Mouse (Mus musculus): ENCODE data around the gene Trp53rka. TPM values are rescaled to one million over a fixed set of nuclear protein-coding genes. Genes with fewer than 3 reads are reported as not detected.

The Trp53rka gene
- total RNA-seq, 2 experiments from 2014 or later = 9.6 to 10.8 TPM

- DNase-seq (ENCODE audit: low spot score) = no peak
- intact Hi-C loops (cut with DNase I) = loop anchor here (1.0 to 5.0 kb wide), 3 partner anchors 96 to 415 kb away; no protein-coding TSS in a partner anchor
These were observed 6.1 kb downstream of the Trp53rka start for GRCm38 (mm10) chr2:165486881-165487535.

- intact Hi-C loops (cut with DNase I) = loop anchor here (2.0 to 5.0 kb wide), 2 partner anchors 96 to 414 kb away; no protein-coding TSS in a partner anchor
- no peak for DNase-seq (ENCODE audit: low spot score)
These were observed 6.7 kb downstream of the Trp53rka start for GRCm38 (mm10) chr2:165486401-165486800.

GRCm38 (mm10) chr2:165485826-165486225 lies 7.3 kb downstream of the Trp53rka start:
- DNase-seq (ENCODE audit: low spot score) = no peak
- intact Hi-C loops (cut with DNase I) = loop anchor here (2.0 to 5.0 kb wide), 2 partner anchors 95 to 414 kb away; no protein-coding TSS in a partner anchor

- intact Hi-C loops (cut with DNase I) = no loop called here
- DNase-seq (ENCODE audit: low spot score) = no peak
These were observed 9.0 kb downstream of the Trp53rka start for GRCm38 (mm10) chr2:165484152-165484551.

- no peak for DNase-seq (ENCODE audit: low spot score)
- intact Hi-C loops (cut with DNase I) = no loop called here
These were observed 11.1 kb downstream of the Trp53rka start for GRCm38 (mm10) chr2:165482003-165482402.

- intact Hi-C loops (cut with DNase I) = no loop called here
- DNase-seq (ENCODE audit: low spot score) = no peak
These were observed 17.3 kb downstream of the Trp53rka start for GRCm38 (mm10) chr2:165475850-165476249.

- intact Hi-C loops (cut with DNase I) = no loop called here
- DNase-seq (ENCODE audit: low spot score) = no peak
These were observed 17.7 kb downstream of the Trp53rka start for GRCm38 (mm10) chr2:165475412-165475811.

GRCm38 (mm10) chr2:165473003-165473402 lies 20.1 kb downstream of the Trp53rka start, which contains the start of gene Slc13a3:
Slc13a3 (minus strand) TSS chr2:165473230.
- intact Hi-C loops (cut with DNase I) = no loop called here
- no peak for DNase-seq (ENCODE audit: low spot score)

- no peak for DNase-seq (ENCODE audit: low spot score)
- intact Hi-C loops (cut with DNase I) = no loop called here
These were observed 21.2 kb downstream of the Trp53rka start for GRCm38 (mm10) chr2:165471943-165472342.

- intact Hi-C loops (cut with DNase I) = no loop called here
- DNase-seq (ENCODE audit: low spot score) = no peak
These were observed 23.0 kb downstream of the Trp53rka start for GRCm38 (mm10) chr2:165470167-165470566.

GRCm38 (mm10) chr2:165467824-165468452 lies 25.2 kb downstream of the Trp53rka start:
- DNase-seq (ENCODE audit: low spot score) = no peak
- intact Hi-C loops (cut with DNase I) = no loop called here

GRCm38 (mm10) chr2:165459663-165460062 lies 33.5 kb downstream of the Trp53rka start:
- intact Hi-C loops (cut with DNase I) = no loop called here
- no peak for DNase-seq (ENCODE audit: low spot score)

- intact Hi-C loops (cut with DNase I) = no loop called here
- no peak for DNase-seq (ENCODE audit: low spot score)
These were observed 34.9 kb downstream of the Trp53rka start for GRCm38 (mm10) chr2:165458189-165458588.

- intact Hi-C loops (cut with DNase I) = no loop called here
- no peak for DNase-seq (ENCODE audit: low spot score)
These were observed 36.4 kb downstream of the Trp53rka start for GRCm38 (mm10) chr2:165456710-165457109.

GRCm38 (mm10) chr2:165452730-165453693 lies 40.1 kb downstream of the Trp53rka start:
- no peak for DNase-seq (ENCODE audit: low spot score)
- intact Hi-C loops (cut with DNase I) = no loop called here

- intact Hi-C loops (cut with DNase I) = no loop called here
- DNase-seq (ENCODE audit: low spot score) = no peak
These were observed 44.6 kb downstream of the Trp53rka start for GRCm38 (mm10) chr2:165448475-165448874.

GRCm38 (mm10) chr2:165444861-165445260 lies 48.3 kb downstream of the Trp53rka start:
- intact Hi-C loops (cut with DNase I) = no loop called here
- no peak for DNase-seq (ENCODE audit: low spot score)

- intact Hi-C loops (cut with DNase I) = no loop called here
- DNase-seq (ENCODE audit: low spot score) = no peak
These were observed 50.1 kb downstream of the Trp53rka start for GRCm38 (mm10) chr2:165442981-165443380.

GRCm38 (mm10) chr2:165441613-165442012 lies 51.5 kb downstream of the Trp53rka start:
- no peak for DNase-seq (ENCODE audit: low spot score)
- intact Hi-C loops (cut with DNase I) = no loop called here

Data from heart, postnatal 25 days (tissue).